Mouse (Mus musculus): ENCODE measurements around the gene Cyb5b.

GRCm38 (mm10) chr8:107157836-107158235 is 7.4 kb downstream of the Cyb5b start:
- TF ChIP-seq CTCF (IDR thresholded peaks at IDR 0.05; ENCODE audit: control insufficient read depth, insufficient read depth, low read length) (no peak), POLR2A (IDR thresholded peaks at IDR 0.05; ENCODE audit: borderline replicate concordance, control insufficient read depth, low read depth, low read length) (no peak)
